Mouse (Mus musculus) WW6 (cell line): Measurements from ENCODE around the gene Adamts14.

Experiments used
- DNase-seq: peaks from one replicate; pipeline ENCODE4 v3.0.0-alpha.2; 2013; ENCODE audit warnings: low read depth, low spot score

The Adamts14 gene

GRCm38 (mm10) chr10:61232858-61233567 is 40.2 kb downstream of the Adamts14 start:
- DNase-seq, result no peak

GRCm38 (mm10) chr10:61231756-61232155 is 41.5 kb downstream of the Adamts14 start:
- DNase-seq, result no peak

GRCm38 (mm10) chr10:61226784-61227396 is 46.3 kb downstream of the Adamts14 start:
- DNase-seq, result no peak

GRCm38 (mm10) chr10:61225694-61226093 is 47.5 kb downstream of the Adamts14 start:
- no peak for DNase-seq

- DNase-seq, result no peak
Observed at GRCm38 (mm10) chr10:61219318-61219717, 53.9 kb downstream of the Adamts14 start.

DNA sequence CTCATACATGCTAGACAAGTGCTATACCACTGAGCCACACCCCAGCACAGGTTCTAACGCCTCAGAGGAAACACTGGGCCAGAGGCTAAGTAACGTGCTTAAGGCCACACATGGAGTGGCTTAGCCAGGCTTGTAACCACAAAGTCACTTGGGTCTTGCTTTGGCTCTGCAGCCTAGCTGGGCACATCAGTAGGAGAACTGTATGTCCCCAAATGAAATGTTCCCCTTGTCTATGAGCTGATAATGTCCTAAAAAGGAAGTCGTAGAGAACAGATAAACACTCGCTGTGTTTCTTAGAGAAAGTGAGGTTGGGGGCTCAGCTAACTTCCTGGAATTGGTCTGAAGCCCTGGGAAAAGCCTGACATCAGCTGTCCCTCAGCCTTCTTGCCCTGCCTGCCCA is 57.1 kb downstream of the Adamts14 start:
- DNase-seq, result no peak

DNA sequence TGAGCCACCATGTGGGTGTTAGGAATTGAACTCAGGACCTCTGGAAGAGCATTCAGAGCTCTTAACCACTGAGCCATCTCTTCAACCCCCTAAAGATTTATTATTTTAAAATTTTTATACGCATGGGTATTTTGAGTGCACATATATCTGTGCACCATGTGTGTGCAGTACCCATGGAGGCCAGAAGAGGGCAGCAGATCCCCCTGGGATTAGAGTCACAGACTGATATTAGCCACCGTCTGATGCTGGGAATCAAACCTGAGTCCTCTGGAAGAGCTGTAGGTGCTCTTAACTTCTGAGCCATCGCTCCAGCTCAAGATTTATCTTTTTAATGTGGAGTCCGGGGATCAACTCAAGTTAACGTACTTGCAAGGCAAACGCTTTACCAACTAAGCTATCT is 57.6 kb downstream of the Adamts14 start:
- DNase-seq, result no peak

DNA sequence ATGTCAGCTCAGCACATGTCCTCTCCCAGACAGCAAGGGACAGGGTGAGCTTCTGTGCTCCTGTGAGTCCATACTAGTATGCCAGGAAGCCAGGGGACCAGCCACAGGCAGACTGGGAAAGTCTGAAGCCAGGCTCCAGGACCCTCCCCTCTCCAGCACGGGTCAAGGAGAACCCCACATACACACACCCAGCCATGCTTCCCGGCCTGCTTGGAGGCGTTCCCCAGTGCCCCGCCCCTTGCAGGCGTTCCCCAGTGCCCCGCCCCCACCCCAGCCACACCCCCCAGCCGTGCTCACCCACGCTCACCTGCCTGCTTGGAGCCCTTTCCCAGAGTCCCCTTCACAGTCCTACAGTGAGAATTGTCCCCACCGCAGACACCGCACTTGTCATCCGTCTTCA is 60.4 kb downstream of the Adamts14 start:
- no peak for DNase-seq

GRCm38 (mm10) chr10:61211743-61212142 is 61.5 kb downstream of the Adamts14 start:
- DNase-seq, result peak; percentile 58

DNA sequence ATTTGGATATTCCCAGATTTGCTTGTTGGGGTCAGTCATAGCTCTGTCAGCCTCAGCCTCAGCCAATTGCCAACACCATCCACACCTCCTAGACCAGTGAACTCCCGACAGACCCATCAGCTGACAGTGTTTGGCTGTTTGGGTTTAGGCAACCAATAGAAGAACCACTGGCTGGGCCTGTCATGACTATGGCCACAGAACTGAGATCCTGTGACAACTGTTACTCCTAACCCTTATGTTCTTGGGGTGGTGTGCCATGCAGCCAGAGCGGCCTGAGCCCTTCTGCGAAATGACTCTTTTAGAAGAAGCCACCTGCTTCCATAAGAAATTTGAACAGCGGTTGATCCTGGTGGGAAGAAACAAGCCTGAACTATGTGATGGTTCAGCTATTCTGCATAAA is 62.1 kb downstream of the Adamts14 start:
- DNase-seq, result no peak

- no peak for DNase-seq
Observed at GRCm38 (mm10) chr10:61208114-61208684, 65.0 kb downstream of the Adamts14 start.

DNA sequence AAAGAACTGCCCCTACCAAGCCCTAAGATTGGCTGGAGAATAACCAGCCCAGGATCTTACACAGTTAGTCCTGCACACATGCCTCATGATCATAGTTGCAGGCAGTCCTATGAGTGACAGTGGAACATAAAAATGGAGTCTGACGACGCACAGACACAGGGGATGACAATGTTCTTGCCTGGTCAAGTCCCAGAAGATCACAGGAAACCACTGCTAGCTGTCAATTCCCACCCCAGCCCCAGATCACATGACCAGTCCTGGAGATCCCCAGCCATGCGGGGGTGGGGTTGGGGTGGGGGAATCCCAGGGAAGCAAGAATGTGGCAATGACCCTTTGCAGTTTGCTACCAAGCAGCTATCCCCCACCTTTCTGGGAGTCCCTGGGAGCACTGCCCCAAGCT is 69.3 kb downstream of the Adamts14 start:
- no peak for DNase-seq

DNA sequence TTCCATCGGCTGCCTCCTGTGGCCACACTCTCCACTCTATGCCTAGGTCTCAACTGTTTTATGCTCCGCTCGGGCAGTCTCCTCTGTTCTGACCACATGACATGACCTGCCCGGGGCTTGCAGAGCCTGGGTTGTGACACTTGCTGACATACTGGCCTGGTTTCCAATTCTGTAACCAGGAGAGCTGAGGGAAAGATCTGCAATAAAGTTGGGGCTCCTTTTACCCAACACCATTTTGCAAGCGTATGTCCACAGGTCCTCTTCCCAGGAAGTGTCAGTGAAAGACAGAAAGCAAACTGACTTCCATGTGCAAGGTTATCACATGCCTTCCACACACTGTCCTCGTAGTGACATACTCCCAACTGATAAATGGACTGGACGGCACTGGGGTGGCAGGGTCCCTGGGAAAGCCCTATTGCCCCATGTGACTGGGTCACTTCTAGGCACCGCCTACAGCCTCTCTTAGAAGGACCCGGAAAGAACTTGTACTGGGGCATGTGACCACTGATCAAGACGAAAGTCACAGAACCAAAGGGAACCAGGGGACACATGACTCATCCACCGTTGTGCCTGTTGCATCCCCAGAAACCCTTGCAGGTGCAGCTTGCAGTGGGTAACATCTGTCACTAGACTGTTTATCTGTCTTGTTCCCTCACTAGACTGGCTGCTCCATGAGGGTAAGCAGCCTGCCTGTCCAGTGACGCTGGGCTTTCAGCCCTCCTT is 71.5 kb downstream of the Adamts14 start:
- DNase-seq, result no peak

GRCm38 (mm10) chr10:61200998-61201397 is 72.2 kb downstream of the Adamts14 start:
- no peak for DNase-seq

DNA sequence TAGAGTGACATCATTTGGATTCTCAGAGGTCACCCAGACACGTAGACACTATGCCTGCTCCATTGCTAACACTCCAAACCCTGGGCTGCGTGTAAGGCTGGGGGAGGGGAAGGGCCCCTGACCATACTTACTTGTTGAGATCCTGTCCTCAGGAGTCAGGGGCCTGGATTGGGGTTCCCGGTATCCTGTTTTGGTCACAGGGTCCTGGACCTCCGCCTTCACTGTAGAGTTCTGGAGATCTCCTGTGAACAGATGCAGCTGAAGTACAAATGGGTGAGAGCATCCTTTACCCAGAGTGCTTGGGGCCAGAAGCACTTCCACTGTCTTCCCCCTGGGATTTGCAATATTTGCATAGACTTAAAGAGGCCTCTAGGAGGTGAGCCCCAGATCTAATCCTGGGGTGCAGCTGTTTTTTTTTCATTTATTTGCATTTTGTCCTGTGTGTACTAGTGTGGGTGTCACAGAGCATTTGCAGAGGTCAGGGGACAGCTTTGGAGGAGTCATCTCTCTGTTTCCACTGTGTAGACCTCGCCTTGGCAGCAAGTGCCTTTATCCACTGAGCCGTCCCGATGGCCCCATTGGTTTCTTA is 72.9 kb downstream of the Adamts14 start:
- DNase-seq, result no peak

GRCm38 (mm10) chr10:61199566-61200213 is 73.5 kb downstream of the Adamts14 start:
- peak; percentile 67 for DNase-seq

DNA sequence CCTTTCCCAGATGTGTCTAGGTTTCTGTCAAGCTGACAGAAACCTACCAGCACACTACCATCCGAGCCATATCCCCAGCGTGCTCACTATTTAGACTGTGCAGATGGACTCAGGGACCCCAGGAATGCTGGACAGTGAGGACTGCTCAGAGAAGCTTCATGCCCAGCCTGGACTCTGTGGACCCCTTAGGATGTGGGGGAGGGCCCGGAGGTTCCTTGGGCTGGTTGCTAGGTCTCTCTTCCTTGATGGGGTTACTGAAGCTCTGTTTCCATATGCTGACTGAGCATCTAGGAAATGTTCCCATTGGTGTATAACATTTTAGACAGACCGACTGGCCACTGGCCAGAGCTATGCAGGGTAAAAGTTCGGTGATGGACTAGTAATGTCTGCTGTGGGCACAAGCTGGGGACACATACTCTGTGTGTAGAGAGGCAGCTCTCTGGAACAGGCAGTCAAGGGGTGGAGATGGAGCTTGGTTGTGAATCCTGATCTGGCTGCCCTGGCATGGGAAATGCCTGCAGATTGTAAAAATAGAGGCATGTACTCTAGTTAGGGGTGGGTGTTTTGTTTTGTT is 77.4 kb downstream of the Adamts14 start:
- DNase-seq, result no peak

GRCm38 (mm10) chr10:61195216-61195615 is 78.0 kb downstream of the Adamts14 start:
- no peak for DNase-seq

DNA sequence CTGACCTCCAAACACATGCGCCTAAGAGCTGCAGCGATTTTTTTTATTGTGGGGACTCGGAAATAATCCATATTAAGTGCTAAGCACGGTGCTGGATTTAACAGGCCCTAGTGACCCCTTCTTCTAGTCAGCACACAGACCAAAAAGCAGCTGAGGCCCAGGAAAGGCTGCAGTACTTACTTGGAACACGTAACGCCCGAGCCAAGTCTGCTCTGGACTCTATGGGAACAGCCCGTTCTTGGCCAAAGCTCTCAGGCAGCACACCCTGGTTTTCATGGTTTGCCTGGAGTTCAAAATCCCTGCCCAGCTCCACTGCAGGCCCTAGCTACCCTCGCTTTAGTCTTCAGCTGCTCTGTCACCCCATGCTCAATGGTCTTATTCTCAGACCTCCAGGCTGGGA is 78.6 kb downstream of the Adamts14 start:
- DNase-seq, result no peak

DNA sequence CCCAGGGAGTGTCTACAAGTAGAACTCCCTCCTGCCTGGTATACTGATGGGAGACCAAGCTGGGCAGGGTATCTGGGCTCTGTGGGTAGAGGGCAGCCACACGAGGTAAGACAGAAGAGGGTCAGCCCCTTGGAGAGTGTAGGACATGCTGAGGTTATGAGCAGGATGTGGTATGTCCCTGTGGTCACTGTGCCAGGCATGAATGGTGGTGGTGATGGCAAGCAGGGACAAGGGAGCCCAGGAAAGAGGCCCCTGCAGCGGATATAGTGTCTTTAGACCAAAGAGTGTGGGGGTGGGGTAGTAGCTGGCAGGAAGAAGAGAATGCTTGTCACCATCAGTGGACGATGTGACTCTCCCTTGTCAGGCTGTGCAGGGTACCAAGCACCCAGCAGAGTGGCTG is 85.2 kb downstream of the Adamts14 start:
- no peak for DNase-seq

GRCm38 (mm10) chr10:61187001-61187400 is 86.2 kb downstream of the Adamts14 start:
- DNase-seq, result no peak
